In the genomic region with DNA sequence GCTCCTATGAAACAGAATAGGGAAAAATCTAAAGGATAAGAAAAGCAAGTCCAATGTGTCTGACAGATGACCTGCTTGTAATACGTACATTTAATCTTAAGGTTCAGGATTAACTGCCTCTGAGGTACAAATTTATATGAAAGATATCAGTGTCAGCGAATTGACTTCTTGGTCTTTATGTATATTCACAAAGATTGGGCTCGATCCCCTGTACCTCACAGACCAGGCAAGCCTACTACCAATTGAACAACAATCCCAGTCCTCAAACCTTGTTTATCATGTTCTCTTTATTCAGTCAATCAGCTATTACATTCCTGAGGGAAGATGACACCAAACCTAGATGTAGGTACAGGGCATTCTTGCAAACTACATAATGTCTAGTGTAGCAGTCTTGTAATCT, we compare ENCODE assay signal across 8 mouse cellular contexts. TPM values are rescaled to one million over a fixed set of nuclear protein-coding genes. Genes with fewer than 3 reads are reported as not detected.
DNase-seq lines count a peak whose midpoint lies in the region; ATAC-seq and TF ChIP-seq lines count a peak whose summit lies in the region.

No protein-coding gene starts in this region.

- ATAC-seq in heart, embryonic 11.5 days (replicated peaks; ENCODE audit: insufficient number of reproducible peaks, low FRiP score, low TSS enrichment): no peak
- no peak for ATAC-seq in forebrain, embryonic 16.5 days
- ATAC-seq in liver, embryonic 15.5 days (ENCODE audit: insufficient read depth): no peak

- H3K4me2 ChIP-seq in heart, embryonic 11.5 days: peak overlapping the region; percentile 68
- peak overlapping the region; percentile 81 for H3K4me2 ChIP-seq in forebrain, embryonic 16.5 days (ENCODE audit: low read length)
- peak overlapping the region; percentile 89 for H3K4me2 ChIP-seq in liver, embryonic 15.5 days

- H3K4me3 ChIP-seq in heart, embryonic 11.5 days (ENCODE audit: low read depth, low read length): peak overlapping the region; percentile 97
- peak overlapping the region; percentile 78 to 95 for H3K4me3 ChIP-seq in ES-E14 (ENCODE audit: insufficient read depth in 1 of 2, low read depth in 1 of 2, low read length in 2 of 2, poor library complexity in 1 of 2, severe bottlenecking in 1 of 2)
- H3K4me3 ChIP-seq in forebrain, embryonic 16.5 days (replicated peaks; ENCODE audit: low read length): peak overlapping the region; percentile 89
- H3K4me3 ChIP-seq in liver, embryonic 15.5 days (replicated peaks): peak overlapping the region; percentile 98

- peaks cover 9% of the 10 kb centered on the region for H3K4me1 ChIP-seq in heart, embryonic 11.5 days (ENCODE audit: control insufficient read depth, insufficient read depth, low read length)
- peaks cover 0 to 2% of the 10 kb centered on the region in 2 experiments; a peak in 1 of 4 replicates for H3K4me1 ChIP-seq in ES-E14 (ENCODE audit: control insufficient read depth in 2 of 2, insufficient read depth in 2 of 2, low read length in 2 of 2, poor library complexity in 1 of 2)
- peaks cover 18% of the 10 kb centered on the region for H3K4me1 ChIP-seq in forebrain, embryonic 16.5 days (replicated peaks; ENCODE audit: control insufficient read depth, insufficient read depth, low read length)
- H3K4me1 ChIP-seq in liver, embryonic 15.5 days (replicated peaks): peaks cover 24% of the 10 kb centered on the region

- in situ Hi-C loops in ES-E14 (cut with MboI; ENCODE audit: low sequenced_read_pairs in 2 of 2, unreplicated experiment in 2 of 2): no loop called here

- H3K36me3 ChIP-seq in heart, embryonic 11.5 days (ENCODE audit: control insufficient read depth, insufficient read depth, low read length): no peaks in the 10 kb centered on the region
- H3K36me3 ChIP-seq in ES-E14 (ENCODE audit: control insufficient read depth, insufficient read depth, low read length, poor library complexity, severe bottlenecking): no peaks in the 10 kb centered on the region
- H3K36me3 ChIP-seq in forebrain, embryonic 16.5 days (ENCODE audit: control insufficient read depth, insufficient read depth): no peaks in the 10 kb centered on the region
- no peaks in the 10 kb centered on the region; the same call in 1 of the 2 replicates for H3K36me3 ChIP-seq in liver, embryonic 15.5 days (replicated peaks)

- H3K9me3 ChIP-seq in heart, embryonic 11.5 days (replicated peaks; ENCODE audit: control insufficient read depth, low read length): no peaks in the 10 kb centered on the region
- no peaks in the 10 kb centered on the region for H3K9me3 ChIP-seq in ES-E14 (ENCODE audit: control insufficient read depth, insufficient read depth, low read depth, low read length)
- H3K9me3 ChIP-seq in forebrain, embryonic 16.5 days (ENCODE audit: control insufficient read depth, low read length): no peaks in the 10 kb centered on the region
- H3K9me3 ChIP-seq in liver, embryonic 15.5 days (replicated peaks): no peaks in the 10 kb centered on the region

- DNase-seq in heart, adult 8-10 months (ENCODE audit: low spot score): no peak
- DNase-seq in ES-E14 (ENCODE audit: low read depth, low spot score): no peak
- no peak for DNase-seq in thymus, postnatal 36 days
- DNase-seq in left cerebral cortex, adult 9 months (ENCODE audit: low spot score in 2 of 2): no peak
- DNase-seq in ovary, postnatal 14 days (ENCODE audit: low spot score): no peak

- WGBS in heart, embryonic 11.5 days (ENCODE audit: insufficient replicate concordance): 23% methylated on average over 3 of the region's 3 CpGs
- WGBS in forebrain, embryonic 16.5 days: 19% methylated on average over 3 of the region's 3 CpGs
- 14% methylated on average over 3 of the region's 3 CpGs for WGBS in liver, embryonic 15.5 days (ENCODE audit: insufficient replicate concordance)

- H3K27ac ChIP-seq in heart, embryonic 11.5 days (ENCODE audit: low read depth, low read length): peak overlapping the region; percentile 93
- peak overlapping the region; percentile 77; the same call in 1 of the 2 replicates for H3K27ac ChIP-seq in ES-E14 (ENCODE audit: insufficient read depth, low read depth, low read length, poor library complexity, severe bottlenecking)
- H3K27ac ChIP-seq in forebrain, embryonic 16.5 days (ENCODE audit: low read length): peak overlapping the region; percentile 90
- H3K27ac ChIP-seq in liver, embryonic 15.5 days (replicated peaks): peak overlapping the region; percentile 91

- peak overlapping the region; percentile 91 for H3K9ac ChIP-seq in heart, embryonic 11.5 days (ENCODE audit: low read depth, low read length)
- H3K9ac ChIP-seq in ES-E14 (ENCODE audit: insufficient read depth, low read depth, low read length, poor library complexity, severe bottlenecking): peak overlapping the region; percentile 72; the same call in 1 of the 2 replicates
- H3K9ac ChIP-seq in forebrain, embryonic 16.5 days (replicated peaks; ENCODE audit: low read depth, low read length): peak overlapping the region; percentile 68
- H3K9ac ChIP-seq in liver, embryonic 15.5 days: peak overlapping the region; percentile 86

- H3K27me3 ChIP-seq in heart, embryonic 11.5 days (ENCODE audit: control insufficient read depth, insufficient read depth, low read length): no peaks in the 10 kb centered on the region
- H3K27me3 ChIP-seq in forebrain, embryonic 16.5 days (replicated peaks; ENCODE audit: control insufficient read depth, insufficient read depth, low read length): no peaks in the 10 kb centered on the region
- H3K27me3 ChIP-seq in liver, embryonic 15.5 days: no peaks in the 10 kb centered on the region

TF ChIP-seq in ES-E14, 5 proteins besides CTCF, POLR2A, EP300 and RAD21:
- no peak for TF ChIP-seq HCFC1 (IDR thresholded peaks at IDR 0.05; ENCODE audit: borderline replicate concordance, insufficient read depth, low read length)
TF ChIP-seq in ES-E14: peak in this region for 0.

RNA-seq across cellular contexts. Expression of gene Ddx50, which starts 0.9 kb away (rescaled TPM):
- 107 and 125 TPM in 2 replicates for polyA plus RNA-seq in heart, embryonic 11.5 days (2014; fragmentation: Nextera tagmentation; extraction: Ambion mirVana)
- total RNA-seq in heart, adult 8-10 months (2022): 10 to 100 TPM; 39.1 to 52.9 (median 45.5) TPM
- total RNA-seq in ES-E14 (2012; rRNA removed): 43.9 and 61.8 TPM in 2 replicates
- 104 and 109 TPM in 2 replicates for polyA plus RNA-seq in forebrain, embryonic 16.5 days (2015; fragmentation: Nextera tagmentation; extraction: Ambion mirVana)
- 35.2 and 35.9 TPM in 2 replicates for polyA plus RNA-seq in liver, embryonic 15.5 days (2015; fragmentation: Nextera tagmentation; extraction: Ambion mirVana)

RNA-seq across cellular contexts. Expression of gene Ddx21, which starts 49.9 kb away (rescaled TPM):
- 20.8 and 21.4 TPM in 2 replicates for polyA plus RNA-seq in heart, embryonic 11.5 days (2014; fragmentation: Nextera tagmentation; extraction: Ambion mirVana)
- 10 to 100 TPM; 27.4 to 31.3 (median 29.2) TPM for total RNA-seq in heart, adult 8-10 months (2022)
- total RNA-seq in ES-E14 (2012; rRNA removed): 164 and 185 TPM in 2 replicates
- polyA plus RNA-seq in forebrain, embryonic 16.5 days (2015; fragmentation: Nextera tagmentation; extraction: Ambion mirVana): 18.7 and 22.9 TPM in 2 replicates
- 10.7 and 11.8 TPM in 2 replicates for polyA plus RNA-seq in liver, embryonic 15.5 days (2015; fragmentation: Nextera tagmentation; extraction: Ambion mirVana)
